Mouse (Mus musculus): ENCODE measurements at regions not wholly inside any gene's neighbourhood (a gene's known extent, or its start where the extent isn't known, plus 50 kb on each side); places are given as distances from the start of the nearest gene placed in this dataset.

DNA sequence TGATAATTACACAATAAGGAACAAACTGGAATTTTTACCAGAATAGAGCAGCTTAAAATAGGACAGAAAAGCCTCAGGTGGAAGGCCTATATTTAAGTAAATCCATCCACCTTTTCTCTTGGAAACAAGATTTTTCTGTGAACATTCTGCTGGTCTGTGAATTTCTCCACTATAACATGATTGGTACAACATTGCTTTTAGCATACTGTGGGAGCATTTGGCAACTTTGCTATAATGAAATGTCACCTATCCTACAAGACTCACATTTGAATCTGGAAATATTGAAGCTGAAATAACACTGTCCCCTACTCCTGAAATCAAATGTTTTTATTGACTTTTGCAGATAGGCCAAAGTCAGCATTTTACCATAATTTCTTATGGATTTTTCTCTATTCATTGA is 607.0 kb upstream of the Steap1 start:
- POLR2A ChIA-PET, result interaction anchor here in 1 of 4 experiments (0.6 kb wide), 1 partner anchor 49 kb away, joined by 7 read pairs; no protein-coding TSS in a partner anchor
- CTCF ChIA-PET, result no interaction called here

DNA sequence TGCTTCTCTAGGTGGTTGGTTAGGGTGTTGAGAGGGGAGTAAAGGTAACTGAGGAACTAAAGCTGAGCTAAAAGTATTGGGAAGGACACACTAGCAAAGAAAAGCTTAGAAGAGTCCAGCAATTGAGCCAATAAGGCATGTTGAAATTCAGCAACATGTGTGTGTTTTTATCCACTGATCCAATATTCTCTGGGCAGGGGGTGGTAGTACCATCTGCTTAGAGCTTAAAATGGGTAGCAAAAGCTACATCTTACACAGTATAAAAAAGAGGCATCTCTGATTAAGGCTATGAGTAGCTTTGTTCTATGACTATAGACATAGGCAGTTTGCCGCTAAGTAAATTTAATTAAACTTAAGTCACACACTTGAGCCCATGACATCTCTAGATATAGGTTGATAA is 598.2 kb upstream of the Steap1 start:
- ChIA-PET CTCF (no interaction called here), POLR2A (no interaction called here)

DNA sequence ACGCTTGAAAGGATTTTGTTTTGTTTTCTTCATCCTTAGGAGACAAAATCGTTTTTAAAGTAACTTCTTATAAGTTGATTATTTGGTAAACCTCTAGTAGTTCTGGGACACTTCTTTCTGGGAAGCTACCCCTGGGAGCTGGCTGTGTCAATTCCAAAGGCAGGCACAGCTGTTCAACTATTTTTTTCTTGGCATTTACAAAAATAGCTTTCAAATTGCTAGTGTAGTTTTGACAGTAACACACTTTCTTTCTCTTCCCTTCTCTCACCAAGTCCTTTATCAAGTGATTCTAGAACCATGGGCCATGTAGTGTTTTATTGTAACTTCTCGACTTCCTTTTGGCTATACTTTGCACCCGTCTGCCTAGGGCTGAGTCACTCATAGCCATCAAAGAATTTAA is 595.6 kb upstream of the Steap1 start:
- CTCF ChIA-PET, result no interaction called here
- POLR2A ChIA-PET, result no interaction called here

DNA sequence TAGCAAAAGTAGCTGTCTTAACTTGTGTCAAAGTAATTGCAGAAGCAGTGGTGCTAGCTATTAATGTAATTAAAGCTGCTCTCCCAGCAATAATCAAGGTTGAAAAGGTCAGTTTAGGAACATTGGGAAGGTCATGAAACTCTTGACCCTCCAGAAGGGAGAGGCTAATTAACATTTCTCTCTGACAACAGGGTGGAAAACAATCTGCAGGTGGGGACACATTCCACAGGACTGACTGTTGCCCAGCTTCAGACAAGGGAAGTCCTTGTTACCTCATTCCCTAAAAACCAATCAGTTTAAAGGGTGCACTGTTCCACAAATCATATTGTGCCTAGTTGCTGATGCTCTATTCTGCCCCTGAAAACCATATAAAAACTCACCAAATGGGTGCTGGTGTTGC is 580.5 kb upstream of the Steap1 start:
- ChIA-PET POLR2A (no interaction called here), CTCF (interaction anchor here in 1 of 4 experiments (0.6 kb wide), 1 partner anchor 576 kb away, joined by 4 read pairs; no protein-coding TSS in a partner anchor)

DNA sequence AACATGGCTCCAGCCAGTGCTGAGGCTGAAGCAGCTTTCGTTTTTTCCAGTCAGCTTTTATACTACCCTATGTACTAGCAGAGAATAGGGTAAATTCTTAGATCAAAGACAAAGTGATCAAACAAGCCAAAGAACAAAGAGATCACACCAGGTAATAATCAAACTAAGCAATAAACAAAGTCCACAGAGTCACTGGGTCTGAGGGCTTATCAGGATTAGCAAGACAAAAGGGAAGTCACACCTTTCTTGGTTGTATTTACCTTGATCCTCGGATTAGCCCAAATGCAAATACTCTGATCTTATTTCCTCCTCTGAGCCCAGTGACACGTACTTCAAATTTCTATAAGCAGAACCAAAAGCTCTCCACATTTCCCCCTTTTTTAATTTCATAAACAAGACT is 579.4 kb upstream of the Steap1 start:
- ChIA-PET CTCF (no interaction called here), POLR2A (interaction anchor here in 2 of 4 experiments (0.6 kb wide), 2 partner anchors 23 to 30 kb away, joined by 3 read pairs; no protein-coding TSS in a partner anchor)

DNA sequence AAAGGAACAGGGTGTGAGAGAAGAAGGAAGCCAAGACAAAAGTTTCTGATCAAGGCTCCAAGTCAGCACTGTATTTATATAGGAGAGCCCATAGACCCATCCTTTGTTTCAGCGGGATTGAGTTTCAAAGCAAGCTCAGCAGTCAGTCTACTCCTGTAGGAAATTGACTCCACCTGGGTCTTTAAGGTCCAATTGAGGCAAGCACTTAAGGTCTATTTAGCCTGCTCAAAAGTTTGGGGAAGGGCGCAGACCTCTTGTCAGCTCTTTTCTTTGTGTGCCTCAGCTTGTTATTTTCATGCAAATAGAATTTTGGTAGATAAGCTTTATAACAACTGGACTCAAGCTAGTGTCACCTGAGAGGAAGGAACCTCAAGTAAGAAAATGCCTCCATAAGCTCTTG is 549.4 kb upstream of the Steap1 start:
- POLR2A ChIA-PET, result interaction anchor here in 1 of 4 experiments (0.6 kb wide), 1 partner anchor 29 kb away, joined by 3 read pairs; no protein-coding TSS in a partner anchor

DNA sequence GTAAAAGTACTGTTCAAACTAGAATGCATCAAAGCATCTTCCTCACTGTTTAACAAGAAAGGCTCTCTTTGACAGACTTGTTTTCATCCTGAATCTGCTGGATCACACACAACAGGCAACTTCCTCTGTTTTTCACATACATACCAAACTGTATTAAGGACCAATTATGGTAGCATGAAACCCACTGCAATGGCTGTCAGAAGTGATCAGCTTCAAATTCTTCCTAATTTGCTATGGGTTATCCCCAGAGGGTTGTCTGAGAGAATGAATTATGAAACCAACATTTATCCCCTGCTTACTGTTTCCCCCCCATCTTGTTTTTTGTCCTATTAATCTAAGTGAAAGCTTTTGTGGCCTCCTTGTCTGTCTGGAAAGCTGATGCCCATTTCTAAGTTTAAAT is 545.2 kb upstream of the Steap1 start:
- CTCF ChIA-PET, result no interaction called here
- POLR2A ChIA-PET, result no interaction called here

More for the DNA sequence above, 549.4 kb upstream of the Steap1 start:
- CTCF ChIA-PET, result interaction anchor here in 1 of 4 experiments (0.8 kb wide), 1 partner anchor 1945 kb away, joined by 3 read pairs; no protein-coding TSS in a partner anchor

DNA sequence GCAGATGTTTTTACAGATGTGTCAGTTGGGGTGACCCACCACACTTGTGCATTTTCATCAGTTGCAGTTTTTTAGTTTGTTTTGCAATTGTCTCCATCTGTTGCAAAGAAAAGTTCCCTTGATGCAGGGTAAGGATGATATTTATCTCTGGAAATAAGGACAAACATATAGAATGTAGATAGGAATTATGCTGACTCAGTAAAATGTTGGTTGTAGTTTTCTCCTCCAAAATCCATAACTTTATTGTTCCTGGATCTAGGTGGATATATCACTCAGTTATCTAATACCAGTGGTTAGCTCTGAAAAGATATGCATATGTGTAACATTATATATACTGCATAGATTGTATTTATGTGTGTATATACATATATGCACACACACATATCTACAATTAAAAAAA is 502.1 kb upstream of the Steap1 start:
- POLR2A ChIA-PET, result no interaction called here
- CTCF ChIA-PET, result no interaction called here

Measured in embryonic stem cell, embryonic (primary cell).